Mouse (Mus musculus) small intestine, adult 2 months (tissue): ENCODE results near the gene Tspan33.

Experiments used
- CTCF ChIP-seq: fragments of 200-500 bp; IDR thresholded peaks from 2 replicates; pipeline ENCODE4 v1.5.1; 2012; ENCODE audit warnings: low read depth, mild to moderate bottlenecking, control low read depth, inconsistent platforms, low read length, moderate library complexity, mixed read lengths; ENCODE audit not compliant: insufficient replicate concordance, insufficient read length; ENCODE audit errors: extremely low read depth
- POLR2A ChIP-seq: fragments of 200-500 bp; IDR thresholded peaks from 2 replicates; pipeline ENCODE4 v1.6.1; 2012; ENCODE audit warnings: low read depth, mild to moderate bottlenecking, control low read depth, inconsistent platforms, low read length, moderate library complexity

DNA sequence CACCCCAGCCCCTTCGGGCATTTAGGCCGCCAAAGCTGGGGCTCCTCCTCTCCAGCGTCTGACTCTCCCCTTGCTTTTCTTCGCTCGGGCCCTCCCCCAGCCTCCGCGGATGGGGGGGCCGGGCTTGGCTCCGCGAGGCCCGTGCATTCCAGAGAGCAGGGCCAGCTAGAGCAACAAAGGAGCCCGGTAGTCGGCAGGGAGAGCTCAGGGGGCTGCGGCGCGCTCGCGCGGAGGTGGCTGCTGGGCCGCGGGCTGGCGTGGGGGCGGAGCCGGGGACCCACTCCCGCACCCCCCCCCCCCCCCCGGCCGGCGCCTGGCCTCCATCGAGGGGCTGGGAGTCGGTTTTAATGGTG, 41.3 kb downstream of the Tspan33 start, which contains the start of gene Smo:
- 0 out of 2 replicates have a peak, but pooled peaks have one; percentile 17 for TF ChIP-seq POLR2A
- no peak for TF ChIP-seq CTCF
